Mouse (Mus musculus) adrenal gland, postnatal 14 days (tissue): Measurements from ENCODE around the gene Gng7. TPM values are rescaled to one million over a fixed set of nuclear protein-coding genes. Genes with fewer than 3 reads are reported as not detected.

Source experiments
- DNase-seq: peaks from one replicate; pipeline ENCODE4 v3.0.0; 2021; ENCODE audit warnings: mixed read lengths
- total RNA-seq: library from RNA; stranded (reverse); gene quantifications from 2 replicates; pipeline ENCODE4 v1.2.3, GENCODE M21; 2021

The Gng7 gene
- total RNA-seq, 1 experiment from 2014 or later, result 5.9 TPM

DNA sequence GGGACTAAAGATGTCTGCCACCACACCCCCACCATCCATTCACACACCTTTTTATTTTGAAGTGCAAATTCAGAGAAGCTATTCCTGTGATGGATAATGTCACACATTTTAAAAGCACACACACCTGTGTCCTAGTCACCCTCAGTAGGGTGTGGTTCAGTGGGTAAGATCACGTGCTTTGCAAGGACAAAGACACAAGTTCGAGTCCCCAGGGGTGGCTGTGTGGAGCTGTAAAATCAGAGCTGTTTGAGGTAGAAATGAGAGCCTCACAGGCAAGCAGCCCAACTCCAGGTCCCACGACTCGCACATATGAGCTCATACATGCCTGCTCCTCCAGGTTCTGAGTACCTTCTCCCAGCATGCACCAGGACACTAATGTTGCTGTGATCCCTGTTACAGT lies 46.6 kb downstream of the Gng7 start:
- DNase-seq, result no peak

DNA sequence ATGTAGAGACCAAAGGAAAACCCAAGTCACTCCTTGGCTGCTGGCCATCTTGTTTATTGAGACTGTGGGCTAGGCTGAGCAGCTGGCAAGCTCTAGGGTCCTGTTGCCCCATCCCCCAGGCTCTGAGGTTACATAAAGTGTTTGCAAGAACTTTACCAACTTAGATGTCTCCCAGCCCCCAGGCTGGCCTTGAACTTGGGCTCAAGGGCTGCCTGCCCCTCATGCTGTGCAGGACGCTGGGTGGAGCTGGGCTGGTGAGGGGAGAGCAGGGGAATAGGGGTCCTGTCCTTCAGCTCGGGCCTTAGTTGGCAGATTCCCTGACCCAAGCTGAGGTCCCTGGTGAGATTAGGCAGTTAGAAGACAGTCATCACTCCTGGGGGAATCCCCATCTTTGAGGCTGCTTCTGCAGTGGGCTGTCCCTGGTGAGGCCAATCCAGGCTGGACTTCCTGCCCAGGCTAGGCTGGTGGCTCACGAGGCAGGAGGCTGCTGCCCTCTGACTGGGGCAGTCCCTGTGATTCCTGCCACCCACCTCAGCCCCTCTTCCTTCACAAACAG lies 47.6 kb downstream of the Gng7 start:
- DNase-seq, result peak; percentile 79

DNA sequence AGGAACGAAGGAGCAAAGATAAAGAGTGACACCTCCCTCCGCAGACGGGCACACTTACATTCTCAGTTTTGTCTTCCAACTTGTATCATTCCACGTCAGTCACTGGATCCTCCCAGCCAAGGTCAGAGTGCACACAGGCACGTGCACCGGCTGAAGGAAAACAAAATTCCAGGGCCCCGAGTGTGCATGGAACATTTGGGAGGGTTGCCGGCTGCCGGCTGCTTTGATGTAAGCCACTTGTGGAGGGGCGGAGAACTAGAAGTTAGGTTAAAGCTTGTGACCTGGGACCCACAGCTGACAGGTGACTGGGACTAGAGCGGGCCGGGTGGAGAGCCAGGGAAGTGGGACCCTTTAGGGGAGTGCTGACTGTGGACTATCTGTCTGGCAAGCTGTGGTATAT lies 48.4 kb downstream of the Gng7 start:
- peak; percentile 78 for DNase-seq

DNA sequence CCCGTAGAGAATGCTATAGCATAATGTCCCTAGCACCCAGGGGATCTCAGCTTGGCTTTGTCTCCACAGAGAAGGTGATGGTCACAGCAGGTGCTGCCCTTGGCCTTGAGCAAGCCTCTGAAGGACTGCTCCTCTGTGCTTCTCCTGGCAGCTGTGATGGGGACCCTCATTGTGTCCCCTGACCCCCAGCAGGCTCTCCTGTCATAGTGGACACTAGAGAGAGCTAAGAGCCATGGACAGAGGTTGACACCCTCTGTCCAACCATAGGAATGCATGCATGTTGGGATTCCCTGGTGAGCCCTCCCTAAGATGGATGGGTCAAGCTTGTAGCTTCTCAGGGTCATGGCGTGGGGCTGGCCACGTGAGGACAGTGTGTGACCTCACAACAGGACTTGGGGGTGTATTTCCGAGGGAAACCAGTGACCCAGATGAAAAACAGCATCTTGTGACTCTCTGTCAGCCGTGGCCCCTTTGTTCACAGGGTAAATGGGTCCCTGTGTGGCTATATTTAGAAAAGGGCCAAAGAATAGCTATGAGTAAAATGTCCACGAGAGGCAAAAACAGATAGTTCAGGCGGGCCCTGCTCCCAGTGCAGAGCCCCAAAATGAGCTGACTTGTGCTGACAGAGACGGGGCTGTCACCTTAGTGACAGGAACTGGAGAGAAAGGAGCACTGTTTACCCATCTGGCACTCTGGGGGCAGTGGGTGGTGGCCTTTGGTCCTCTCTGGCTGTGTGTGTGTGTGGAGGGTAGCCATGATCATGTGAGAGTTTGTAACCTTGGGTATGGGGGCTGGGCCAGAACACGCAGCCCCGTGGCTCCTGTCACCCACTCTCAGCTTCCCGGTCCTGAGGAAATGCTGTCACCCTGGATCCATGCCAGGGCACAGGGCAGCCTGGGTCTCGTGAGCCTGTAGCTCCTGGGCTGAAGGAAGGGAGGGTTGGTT lies 51.4 kb downstream of the Gng7 start:
- peak; percentile 80 for DNase-seq

DNA sequence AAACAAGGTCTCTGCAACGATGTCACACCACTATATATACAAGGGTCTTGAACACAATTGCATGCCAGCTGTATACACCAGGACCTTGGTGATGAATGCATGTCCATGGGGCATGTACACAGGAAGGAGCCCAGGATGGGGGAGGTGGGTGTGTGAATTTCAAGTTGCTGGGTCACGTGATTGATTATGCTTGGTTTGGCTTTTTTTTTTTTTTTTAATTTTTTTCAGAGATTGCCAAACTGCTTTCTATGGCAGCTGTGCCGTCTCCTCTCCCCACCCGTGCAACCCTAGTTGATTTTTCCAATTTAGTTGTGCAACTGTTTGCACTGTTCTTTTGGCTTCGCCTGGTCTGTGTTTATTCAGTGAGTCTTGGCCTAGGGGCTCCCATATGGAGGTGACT lies 52.2 kb downstream of the Gng7 start:
- DNase-seq, result peak; percentile 23

DNA sequence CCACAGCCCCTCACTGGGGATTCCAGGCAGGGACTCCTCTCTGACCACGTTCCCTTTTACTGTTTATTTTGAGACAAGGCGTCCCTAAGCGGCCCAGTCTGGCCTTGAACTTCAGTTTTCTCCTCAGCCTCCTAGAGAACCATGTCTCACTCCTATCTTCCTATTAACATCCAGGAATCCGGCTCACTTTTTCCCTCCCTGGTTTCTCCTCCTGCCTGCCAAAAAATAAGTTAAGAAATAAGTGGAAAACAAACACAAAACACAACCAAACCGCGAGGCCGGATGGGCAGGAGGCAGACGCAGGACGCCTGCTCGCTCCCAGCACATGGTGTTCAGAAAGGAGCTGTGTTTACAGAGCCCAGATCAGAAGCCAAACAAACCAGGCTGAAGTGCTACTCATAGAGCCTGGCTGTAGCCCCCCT lies 52.7 kb downstream of the Gng7 start:
- DNase-seq, result peak; percentile 55

DNA sequence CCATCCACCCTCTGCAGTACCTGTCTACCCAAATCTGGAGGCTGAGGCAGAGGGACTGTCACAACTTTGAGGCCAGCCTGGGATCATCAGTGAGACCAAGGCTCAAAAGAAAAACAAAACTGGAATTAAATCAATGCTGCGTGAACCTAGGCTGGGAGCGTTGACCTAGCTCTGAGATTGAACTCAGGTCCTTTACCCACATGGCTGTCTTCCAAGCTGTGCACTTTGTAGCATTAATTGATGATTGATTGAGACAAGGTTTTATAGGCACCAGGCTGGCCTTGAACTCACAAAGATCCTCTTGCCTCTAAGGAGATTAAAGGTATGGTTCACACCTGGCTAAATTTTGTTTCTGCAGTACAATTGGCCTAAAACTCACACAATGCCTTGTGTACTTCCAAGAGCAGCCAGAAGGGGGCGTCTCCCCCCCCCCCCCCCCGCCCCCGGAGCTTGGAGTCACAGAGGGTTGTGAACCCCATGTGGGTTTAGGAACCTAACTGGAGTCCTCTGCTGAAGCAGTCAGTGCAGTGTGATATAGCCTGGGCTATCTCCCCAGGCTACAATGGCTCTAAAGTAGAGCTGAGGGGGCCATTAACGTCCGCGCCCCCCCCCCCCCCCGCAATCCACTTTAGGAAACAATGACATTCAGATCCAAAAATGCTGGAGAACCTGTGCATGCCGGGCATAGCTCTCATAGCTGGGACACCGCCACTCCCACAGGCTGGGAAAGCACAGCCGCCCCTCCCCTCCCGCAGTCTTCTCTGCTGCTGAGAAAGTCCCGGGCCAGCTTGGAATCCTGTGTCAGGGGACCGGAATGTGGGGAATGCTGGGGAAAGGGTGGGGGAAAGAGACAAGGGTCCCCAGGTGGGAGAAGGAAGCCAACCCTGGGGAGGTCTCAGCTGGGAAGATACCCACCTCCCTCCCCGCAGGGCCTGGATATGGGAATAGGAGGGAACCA lies 53.9 kb downstream of the Gng7 start:
- peak; percentile 72 for DNase-seq

DNA sequence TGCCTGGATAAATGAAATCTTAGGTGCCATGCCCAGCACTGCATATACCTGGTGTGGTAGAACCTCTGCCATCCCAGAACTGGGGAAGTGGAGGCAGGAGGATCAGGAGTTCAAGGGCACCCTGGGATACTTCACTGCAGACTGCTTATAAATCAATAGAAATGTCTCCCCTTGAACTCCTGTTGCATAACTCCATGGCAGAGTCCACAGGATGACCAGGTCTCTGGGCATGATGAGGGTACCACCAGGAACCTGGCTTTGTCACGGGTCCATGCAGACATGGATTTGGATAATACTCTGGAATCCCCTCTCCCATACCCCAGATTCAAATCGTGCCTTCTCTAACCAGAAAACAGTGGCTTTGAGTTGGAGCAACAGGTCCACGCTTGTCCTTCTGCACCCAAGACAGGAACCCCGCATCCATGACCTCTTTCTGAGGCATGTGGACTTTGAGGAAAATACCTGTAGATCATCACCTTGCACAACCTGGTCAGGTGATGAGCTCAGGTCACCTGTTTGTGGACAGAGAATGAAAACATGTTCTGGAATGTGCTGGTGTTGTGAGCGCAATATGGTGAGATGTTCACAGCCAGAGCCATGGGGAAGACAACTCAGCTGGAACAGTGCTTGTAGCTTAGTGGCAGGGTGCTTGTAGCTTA lies 55.6 kb downstream of the Gng7 start:
- DNase-seq, result no peak

DNA sequence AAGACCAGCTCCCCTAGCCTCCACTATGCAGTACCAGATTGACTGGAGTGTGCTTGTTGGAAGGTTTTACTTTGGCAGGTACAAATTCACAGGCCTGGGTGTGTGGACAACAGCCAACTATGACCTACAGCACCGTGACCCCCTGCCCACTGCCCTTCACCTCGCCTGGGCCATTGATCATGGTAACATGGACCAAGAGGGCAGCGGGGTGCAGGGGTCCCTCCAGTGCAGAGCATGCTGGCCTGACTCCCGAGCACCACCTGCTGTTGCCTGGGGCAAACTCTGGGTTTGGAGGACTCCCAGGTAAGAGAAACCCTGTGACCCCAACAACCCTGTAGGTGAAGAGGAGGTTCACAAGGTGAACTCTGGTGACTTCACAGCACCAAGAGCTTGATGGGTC lies 57.0 kb downstream of the Gng7 start:
- no peak for DNase-seq

DNA sequence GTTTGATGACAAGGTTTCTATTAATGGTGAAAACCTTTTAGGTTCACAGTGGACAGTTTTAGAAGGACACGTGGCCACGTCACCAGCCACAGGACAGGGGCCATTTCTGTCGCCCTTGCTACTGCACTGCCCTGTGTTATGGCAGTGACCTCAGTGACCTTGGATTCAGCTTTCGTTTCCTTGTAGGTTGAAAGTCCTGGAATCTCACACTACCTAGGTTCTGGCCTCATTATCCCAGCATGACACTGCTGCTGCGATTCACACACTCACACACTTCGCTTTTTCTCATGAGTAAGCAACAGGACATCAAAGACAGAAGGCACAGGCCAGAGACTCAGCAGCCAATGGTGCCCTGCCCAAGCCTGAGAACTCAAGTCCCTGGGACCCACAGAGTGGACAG lies 57.8 kb downstream of the Gng7 start:
- no peak for DNase-seq

DNA sequence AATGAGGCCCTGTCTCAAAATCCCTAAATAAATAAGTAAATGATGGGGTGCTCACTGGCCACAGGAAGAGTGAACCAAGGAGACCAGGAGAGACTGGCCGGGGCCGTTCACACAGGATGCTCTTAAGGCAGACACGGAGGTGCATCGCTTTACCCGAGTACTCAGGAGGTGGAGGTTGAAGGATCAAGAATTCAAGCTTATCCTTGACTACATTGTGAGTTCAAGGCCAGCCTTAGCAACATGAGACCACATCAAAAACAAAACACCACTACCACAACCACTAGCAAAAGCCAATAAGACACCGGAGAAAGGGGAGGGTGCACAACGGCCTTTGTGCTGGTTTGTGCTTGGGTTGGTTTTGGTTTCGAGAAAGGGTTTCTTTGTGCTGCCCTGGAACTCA lies 58.4 kb downstream of the Gng7 start:
- no peak for DNase-seq

DNA sequence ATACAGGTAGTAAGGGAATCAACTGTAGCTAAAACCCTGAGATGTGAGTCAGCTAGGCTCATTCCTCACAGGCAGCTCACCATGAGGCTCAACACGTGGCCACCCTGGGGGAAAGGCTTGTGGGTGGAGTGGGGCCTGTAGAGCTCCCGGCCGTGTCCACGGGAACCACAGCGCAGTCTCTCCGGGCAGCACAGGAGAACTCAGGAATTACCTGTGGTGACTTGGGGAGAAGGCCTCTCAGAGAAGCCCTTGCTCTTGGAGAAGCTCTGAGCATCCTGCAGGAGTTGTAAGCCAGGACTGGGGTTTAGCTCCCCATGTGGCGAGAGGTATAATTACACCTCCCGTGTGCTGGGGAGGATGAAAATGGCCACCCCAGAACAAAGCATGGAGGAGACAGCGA lies 59.2 kb downstream of the Gng7 start:
- peak; percentile 76 for DNase-seq

DNA sequence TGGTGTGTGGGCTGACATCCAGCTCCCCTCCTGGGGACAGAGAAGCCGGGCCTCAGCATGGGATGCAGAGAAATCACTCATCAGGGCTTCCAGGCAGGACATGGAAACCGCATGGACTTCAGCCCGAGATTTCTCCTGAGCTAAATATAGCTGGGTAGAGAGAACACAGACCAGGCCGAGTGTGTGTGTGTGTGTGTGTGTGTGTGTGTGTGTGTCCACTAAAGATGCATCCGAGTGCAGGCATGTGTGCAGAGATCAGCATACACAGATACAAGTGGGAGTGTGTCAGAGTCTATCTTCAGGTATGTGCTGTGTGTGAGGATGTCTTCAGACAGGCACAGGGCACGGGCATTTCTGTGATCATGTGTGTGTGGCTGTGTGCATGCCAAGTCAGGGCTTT lies 59.9 kb downstream of the Gng7 start:
- peak; percentile 14 for DNase-seq

DNA sequence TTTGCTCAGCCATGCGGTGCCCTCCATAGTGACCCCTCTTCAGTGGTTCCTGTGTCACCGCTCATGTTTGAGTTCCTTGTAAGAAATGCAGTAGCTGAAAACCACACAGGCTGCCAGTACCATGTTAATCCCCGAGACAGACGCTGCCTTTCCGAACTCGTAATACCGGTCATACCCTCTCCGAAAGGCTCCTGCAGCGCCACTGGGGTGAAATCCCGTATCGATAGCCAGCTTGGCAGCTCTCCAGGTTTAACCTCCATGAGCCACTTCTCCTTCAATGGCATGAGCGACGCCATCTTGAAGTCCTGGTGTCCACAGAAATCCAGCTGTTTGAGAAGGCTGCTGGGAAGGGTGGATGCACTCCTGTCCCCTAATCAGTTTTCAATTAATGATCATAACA lies 60.3 kb downstream of the Gng7 start:
- DNase-seq, result no peak

DNA sequence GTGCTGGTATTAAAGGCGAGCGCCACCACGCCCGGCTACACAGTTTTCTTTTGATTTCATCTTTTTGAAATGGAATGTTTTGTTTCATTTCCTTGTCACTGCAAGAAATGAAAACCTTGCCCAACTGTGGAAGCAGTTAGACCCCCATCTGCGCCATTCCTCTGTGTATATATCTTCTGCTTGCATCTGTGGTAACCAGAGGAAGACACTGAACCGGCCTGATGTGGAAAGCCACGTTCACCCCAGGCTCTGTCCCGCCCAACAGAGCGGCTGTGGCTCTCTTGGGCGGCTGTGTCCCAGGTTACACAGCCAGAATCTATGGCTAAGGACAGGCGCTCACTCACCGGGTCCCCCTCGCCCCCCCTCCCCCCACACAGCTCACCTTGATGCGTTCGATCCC lies 62.3 kb downstream of the Gng7 start:
- no peak for DNase-seq

DNA sequence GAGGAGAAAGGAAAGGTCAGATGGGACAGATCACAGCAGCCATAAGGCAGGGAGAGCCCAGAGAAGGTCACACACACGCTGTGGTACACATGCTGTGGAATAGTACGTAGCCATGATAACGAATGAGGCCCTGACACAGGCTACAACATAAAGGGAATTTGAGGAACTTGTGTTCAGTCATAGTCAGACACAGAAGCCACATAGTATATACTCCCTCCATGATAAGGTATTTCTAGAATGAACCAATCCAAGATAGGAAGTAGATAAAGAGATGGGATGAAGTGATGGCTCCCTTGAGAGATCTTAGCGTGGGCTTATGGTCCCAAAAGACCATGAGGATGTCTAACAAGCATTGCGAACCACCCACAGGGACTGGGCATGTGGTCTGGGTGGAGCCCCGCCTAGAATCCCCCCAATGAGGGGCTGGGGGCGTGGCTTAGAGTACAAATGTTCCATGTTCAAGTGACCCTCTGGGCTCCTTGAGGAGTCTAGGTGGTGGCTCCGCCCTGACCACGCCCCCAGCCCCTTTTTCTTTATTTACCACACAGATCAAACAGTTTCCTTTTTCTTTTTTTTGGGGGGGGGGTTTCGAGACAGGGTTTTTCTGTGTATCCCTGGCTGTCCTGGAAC lies 62.9 kb downstream of the Gng7 start:
- DNase-seq, result no peak

DNA sequence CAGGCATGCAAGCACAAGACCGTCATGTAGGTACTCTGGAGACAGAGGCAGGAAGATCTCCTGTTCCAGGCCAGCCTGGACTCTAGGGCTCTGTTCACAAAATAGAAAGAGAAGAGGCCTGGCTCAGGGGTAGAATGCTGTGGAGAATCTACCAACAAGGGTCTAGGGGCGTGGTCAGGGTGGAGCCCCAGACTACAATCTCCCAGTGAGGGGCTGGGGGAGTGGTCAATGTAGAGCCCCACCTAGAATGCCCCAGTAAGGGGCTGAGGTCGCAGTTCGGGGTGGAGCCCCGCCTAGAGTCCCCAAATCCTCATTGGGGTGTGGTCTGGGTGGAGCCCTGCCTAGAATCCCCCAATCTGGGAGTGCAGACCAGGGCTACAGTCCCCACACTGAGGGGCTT lies 64.4 kb downstream of the Gng7 start:
- DNase-seq, result no peak

DNA sequence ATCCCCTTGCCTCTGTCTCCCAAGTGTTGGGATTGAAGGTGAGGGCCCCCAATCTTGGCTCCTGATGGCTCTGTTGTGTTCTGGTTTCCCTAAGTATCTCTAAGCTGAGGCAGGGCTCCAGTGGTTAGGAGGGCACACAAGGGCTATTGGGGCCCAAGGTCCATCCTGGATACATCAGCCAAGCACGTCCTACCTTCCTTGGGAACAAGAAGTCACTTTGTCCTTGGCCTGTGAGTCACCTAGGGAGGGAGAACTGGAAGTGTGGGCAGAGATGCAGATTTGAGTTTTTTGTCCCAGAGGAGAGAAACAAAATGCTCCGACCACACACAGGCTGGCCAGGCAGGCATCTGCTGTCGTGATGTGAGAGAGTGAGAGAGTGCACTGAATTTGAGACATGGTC lies 65.7 kb downstream of the Gng7 start:
- DNase-seq, result peak; percentile 61

DNA sequence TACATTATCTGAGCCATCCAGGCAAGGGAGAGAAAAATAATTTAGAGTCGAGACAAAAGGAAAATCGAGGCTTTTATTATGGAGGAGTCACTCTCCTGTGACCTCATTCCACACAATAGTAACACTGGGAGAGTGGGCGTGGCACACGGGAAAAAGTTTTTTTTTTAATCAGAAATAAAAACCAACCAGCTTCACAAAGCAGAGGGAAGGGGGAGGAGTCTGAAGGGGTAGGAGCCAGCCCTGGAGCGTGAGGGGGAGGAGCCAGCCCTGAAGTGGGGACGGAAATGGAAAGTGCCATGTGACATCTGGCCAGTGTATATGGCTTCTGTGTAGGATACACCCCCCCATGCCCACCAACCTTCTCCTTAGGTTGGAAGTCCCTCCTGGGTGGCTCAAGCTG lies 66.2 kb downstream of the Gng7 start:
- DNase-seq, result peak; percentile 73

DNA sequence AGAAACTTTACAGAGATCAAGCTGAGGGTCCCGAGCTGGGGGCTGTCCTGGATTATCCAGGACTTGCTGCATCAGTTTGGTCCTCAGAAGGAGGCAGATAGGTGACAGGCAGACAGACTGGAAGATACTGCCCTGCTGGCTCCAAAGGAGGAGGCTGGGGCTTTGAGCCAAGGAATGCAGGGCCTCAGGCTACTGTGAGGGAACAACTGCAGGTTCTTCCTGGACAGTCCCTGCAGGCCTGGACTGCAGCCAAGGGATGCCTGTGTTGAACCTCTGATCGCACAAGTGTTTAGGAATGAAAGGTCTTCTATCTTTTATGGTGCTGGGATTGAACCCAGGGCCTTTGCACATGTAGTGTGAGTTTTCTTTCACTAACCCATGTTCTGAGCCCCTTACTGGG lies 66.9 kb downstream of the Gng7 start:
- DNase-seq, result peak; percentile 62

DNA sequence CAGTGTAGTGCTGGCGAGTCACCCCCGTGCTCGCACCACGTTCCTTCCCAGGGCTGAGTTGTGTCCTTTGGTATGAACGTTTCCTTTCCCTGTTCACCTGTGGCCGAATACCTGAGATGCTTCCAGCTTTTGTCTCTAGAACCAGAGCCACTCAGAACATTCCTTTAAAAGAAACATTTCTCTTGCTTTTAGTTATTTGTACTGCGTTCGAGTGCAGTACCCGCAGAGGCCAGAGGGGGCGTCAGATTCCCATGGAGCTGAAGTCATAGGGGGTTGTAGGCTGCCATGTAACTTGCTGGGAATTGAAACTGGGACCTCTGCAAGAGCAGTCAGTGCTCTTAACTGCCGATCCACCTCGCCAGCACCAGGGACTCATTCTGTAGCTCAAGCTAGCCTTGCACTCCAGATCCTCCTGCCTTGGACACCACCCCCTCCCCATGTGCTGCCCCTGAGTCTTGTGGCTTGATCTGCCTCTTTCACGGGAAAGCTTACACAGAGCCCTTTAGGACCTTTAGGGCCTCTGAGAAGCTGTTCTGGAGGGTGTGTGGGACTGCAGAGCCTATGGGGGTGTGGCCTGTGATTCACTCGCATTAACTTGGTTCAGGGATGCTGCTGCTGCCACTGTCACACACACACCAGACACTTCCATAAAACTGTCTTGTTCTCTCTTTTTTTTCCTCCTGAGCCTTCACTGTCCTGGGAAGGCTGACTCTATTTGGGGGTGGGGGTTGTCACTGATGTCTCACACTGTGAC lies 67.9 kb downstream of the Gng7 start:
- DNase-seq, result peak; percentile 27
